Mouse (Mus musculus): Measurements from ENCODE around the gene Cbx2. TPM values are rescaled to one million over a fixed set of nuclear protein-coding genes. Genes with fewer than 3 reads are reported as not detected.

Gene Cbx2
- polyA plus RNA-seq, 1 experiment from 2014 or later, result 16.5 TPM

DNA sequence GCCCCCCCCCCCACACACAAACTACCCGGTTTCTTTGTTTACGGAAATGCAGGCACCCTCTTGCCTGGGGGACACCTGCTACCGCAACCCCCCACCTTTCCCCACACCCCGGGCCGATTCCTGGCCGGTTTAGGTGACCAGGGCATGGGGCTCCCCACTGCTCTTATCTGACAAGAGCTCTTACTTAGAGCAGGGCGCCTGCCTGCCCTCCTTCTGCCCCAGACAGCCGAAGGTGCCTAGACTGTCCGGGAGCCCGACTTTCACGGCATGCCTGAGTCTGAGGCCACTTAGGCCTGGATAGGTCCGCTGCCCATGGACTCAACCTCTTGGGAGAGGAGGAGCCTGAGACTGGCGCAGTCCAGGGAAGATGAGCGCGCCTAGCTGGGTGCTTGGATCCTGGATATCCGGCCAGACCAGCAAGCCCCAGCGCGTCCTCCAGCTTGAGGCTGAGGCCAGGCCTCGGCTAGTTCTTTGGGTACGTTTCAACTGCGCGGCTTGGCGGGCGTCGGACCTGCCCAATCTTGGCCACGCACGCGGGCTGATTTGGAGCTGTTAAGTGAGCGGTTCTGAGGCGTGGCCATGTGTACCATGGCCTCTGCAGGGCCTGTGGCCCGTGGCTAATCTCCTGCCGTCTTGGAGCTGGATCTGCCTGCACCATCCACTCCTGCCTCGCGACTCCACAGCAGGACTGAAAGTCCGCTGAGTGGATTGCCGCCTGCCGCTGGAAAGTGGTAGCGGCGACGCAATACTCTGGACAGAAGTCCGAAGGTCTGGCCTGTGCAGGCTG lies 22.0 kb downstream of the Cbx2 start:
- no peak for ATAC-seq (ENCODE audit: insufficient read depth, low FRiP score)
- peak overlapping the region; percentile 28; the same call in 1 of the 2 replicates for H3K9ac ChIP-seq (ENCODE audit: low read length)
- 3% methylated on average over 41 of the region's 41 CpGs for WGBS
- no peaks in the 10 kb centered on the region for H3K9me3 ChIP-seq (replicated peaks; ENCODE audit: control insufficient read depth, low read length)
- H3K4me2 ChIP-seq (ENCODE audit: low read depth, low read length), result peak overlapping the region; percentile 35
- H3K4me3 ChIP-seq (replicated peaks; ENCODE audit: low read length), result peak overlapping the region; percentile 9
- H3K36me3 ChIP-seq (ENCODE audit: control insufficient read depth, insufficient read depth, low read length), result no peaks in the 10 kb centered on the region
- no peak overlapping the region for H3K27ac ChIP-seq (ENCODE audit: low read length)
- H3K27me3 ChIP-seq (ENCODE audit: control insufficient read depth, insufficient read depth, low read length), result peaks cover 79% of the 10 kb centered on the region
- peaks cover 42% of the 10 kb centered on the region for H3K4me1 ChIP-seq (ENCODE audit: control insufficient read depth, insufficient read depth, low read length)

DNA sequence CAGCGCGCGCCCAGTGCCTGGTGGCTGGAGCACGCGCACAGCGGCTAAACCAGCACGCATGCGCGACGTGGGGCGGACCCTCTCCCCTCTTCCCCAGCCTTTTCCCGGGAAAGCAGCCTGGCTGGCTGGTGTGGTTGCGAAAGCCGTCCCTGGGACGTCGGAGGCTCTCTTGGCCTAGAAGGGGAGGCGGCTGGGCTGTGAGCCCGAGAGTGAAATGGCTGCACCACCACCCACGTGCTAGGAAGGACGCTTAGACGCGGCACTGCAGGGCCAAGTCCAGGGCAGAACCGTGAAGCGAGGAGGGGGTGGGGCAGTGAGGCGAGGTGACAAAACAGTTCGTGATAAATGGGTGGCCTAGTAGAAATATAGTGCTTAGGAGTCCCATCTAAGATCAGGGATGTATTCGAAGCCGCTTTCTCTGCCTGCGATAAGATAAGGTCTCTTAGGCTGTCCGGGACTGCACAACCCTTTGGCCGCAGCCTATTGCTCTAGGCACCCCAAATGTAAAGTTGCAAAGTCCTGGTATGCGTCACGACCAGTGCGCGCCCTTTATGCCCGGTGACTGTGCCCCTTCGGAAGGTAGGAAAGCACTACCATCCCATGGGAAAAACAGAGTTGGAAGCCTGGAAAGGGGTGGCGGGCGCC lies 24.0 kb downstream of the Cbx2 start:
- peak overlapping the region; percentile 46 for H3K4me2 ChIP-seq (ENCODE audit: low read depth, low read length)
- H3K4me1 ChIP-seq (ENCODE audit: control insufficient read depth, insufficient read depth, low read length), result peaks cover 33% of the 10 kb centered on the region
- 2% methylated on average over 39 of the region's 39 CpGs for WGBS
- peak; percentile 49 for ATAC-seq (ENCODE audit: insufficient read depth, low FRiP score)
- H3K27ac ChIP-seq (ENCODE audit: low read length), result no peak overlapping the region
- peaks cover 92% of the 10 kb centered on the region for H3K27me3 ChIP-seq (ENCODE audit: control insufficient read depth, insufficient read depth, low read length)
- H3K36me3 ChIP-seq (ENCODE audit: control insufficient read depth, insufficient read depth, low read length), result no peaks in the 10 kb centered on the region
- no peak overlapping the region; the same call in 1 of the 2 replicates for H3K9ac ChIP-seq (ENCODE audit: low read length)
- peak overlapping the region; percentile 28 for H3K4me3 ChIP-seq (replicated peaks; ENCODE audit: low read length)
- no peaks in the 10 kb centered on the region for H3K9me3 ChIP-seq (replicated peaks; ENCODE audit: control insufficient read depth, low read length)

DNA sequence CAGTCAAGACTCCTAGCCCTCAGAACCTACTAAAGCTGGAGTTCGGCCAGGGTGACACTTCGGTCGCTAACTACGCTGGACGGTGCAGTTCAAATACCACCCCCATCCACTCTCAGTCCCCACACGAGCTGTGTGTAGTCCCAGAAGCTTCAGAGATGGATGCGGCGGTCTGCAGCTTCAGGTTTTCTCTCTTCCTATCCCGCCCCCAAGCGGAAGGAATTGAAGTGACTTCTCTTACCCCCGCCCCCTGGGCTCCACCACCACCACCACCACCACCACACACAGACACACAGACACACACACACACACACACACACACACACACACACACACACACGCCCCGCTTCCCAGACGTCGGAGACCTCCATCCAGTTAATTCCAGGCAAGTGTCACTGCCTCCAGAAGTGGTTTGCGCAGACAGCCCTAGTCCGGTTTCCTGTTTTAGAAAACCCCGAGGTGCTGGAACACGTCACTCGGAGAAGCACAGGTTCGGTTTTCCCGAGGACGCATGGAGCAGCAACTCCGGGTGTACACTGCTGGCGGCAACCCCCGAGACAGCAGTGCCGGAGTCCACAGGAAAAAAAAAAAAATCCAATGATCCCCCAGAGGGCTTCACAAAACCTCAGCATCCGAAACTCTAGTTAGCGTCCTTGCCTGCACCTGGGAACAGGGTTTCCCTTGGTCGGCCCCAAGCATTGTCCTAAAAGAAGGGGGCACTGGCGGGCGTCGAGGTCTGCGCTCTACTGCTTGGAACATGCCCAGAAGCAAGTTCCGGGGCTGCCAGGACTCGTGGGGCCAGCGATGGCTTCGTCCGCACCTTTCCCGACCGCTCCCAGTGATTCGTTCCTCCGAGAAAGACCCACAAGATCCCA lies 24.7 kb downstream of the Cbx2 start:
- Histone ChIP-seq H3K27me3 (ENCODE audit: control insufficient read depth, insufficient read depth, low read length) (peaks cover 95% of the 10 kb centered on the region), H3K4me3 (replicated peaks; ENCODE audit: low read length) (peak overlapping the region; percentile 28), H3K4me1 (ENCODE audit: control insufficient read depth, insufficient read depth, low read length) (peaks cover 32% of the 10 kb centered on the region), H3K4me2 (ENCODE audit: low read depth, low read length) (peak overlapping the region; percentile 46), H3K9ac (ENCODE audit: low read length) (no peak overlapping the region), H3K36me3 (ENCODE audit: control insufficient read depth, insufficient read depth, low read length) (no peaks in the 10 kb centered on the region), H3K9me3 (replicated peaks; ENCODE audit: control insufficient read depth, low read length) (no peaks in the 10 kb centered on the region), H3K27ac (ENCODE audit: low read length) (no peak overlapping the region)
- 1% methylated on average over 43 of the region's 43 CpGs for WGBS
- ATAC-seq (ENCODE audit: insufficient read depth, low FRiP score), result no peak

DNA sequence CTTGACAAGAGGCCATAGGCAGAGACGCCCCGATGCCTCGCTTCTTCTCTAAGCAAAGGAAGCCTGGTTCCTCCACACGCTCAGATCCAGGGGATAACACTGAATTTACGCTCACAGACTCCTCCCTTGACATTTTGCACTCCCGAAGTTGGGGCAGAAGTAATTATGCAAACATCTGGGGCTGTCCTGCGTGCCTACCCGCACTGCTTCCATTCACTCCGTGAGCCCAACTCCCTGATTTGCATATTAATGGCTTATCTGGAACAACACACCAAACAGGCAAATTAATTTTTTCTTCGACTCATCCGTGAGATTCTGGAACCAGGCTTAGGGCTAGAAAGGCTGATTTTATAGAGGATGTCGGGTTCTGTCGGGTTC lies 25.4 kb downstream of the Cbx2 start:
- H3K4me1 ChIP-seq (ENCODE audit: control insufficient read depth, insufficient read depth, low read length), result peaks cover 31% of the 10 kb centered on the region
- 1% methylated on average over 13 of the region's 13 CpGs for WGBS
- no peak overlapping the region for H3K27ac ChIP-seq (ENCODE audit: low read length)
- no peaks in the 10 kb centered on the region for H3K36me3 ChIP-seq (ENCODE audit: control insufficient read depth, insufficient read depth, low read length)
- no peak overlapping the region for H3K9ac ChIP-seq (ENCODE audit: low read length)
- H3K27me3 ChIP-seq (ENCODE audit: control insufficient read depth, insufficient read depth, low read length), result peaks cover 95% of the 10 kb centered on the region
- no peak for ATAC-seq (ENCODE audit: insufficient read depth, low FRiP score)
- H3K4me3 ChIP-seq (replicated peaks; ENCODE audit: low read length), result no peak overlapping the region
- H3K4me2 ChIP-seq (ENCODE audit: low read depth, low read length), result no peak overlapping the region
- H3K9me3 ChIP-seq (replicated peaks; ENCODE audit: control insufficient read depth, low read length), result no peaks in the 10 kb centered on the region

- Histone ChIP-seq H3K9me3 (replicated peaks; ENCODE audit: control insufficient read depth, low read length) (no peaks in the 10 kb centered on the region), H3K36me3 (ENCODE audit: control insufficient read depth, insufficient read depth, low read length) (no peaks in the 10 kb centered on the region), H3K9ac (ENCODE audit: low read length) (no peak overlapping the region), H3K4me3 (replicated peaks; ENCODE audit: low read length) (no peak overlapping the region), H3K4me1 (ENCODE audit: control insufficient read depth, insufficient read depth, low read length) (peaks cover 31% of the 10 kb centered on the region), H3K27ac (ENCODE audit: low read length) (no peak overlapping the region), H3K27me3 (ENCODE audit: control insufficient read depth, insufficient read depth, low read length) (peaks cover 91% of the 10 kb centered on the region), H3K4me2 (ENCODE audit: low read depth, low read length) (no peak overlapping the region)
- whole genome bisulfite sequencing, result 5% methylated on average over 2 of the region's 2 CpGs
- ATAC-seq (ENCODE audit: insufficient read depth, low FRiP score), result no peak
These were observed 27.6 kb downstream of the Cbx2 start for GRCm38 (mm10) chr11:119050361-119050760.

DNA sequence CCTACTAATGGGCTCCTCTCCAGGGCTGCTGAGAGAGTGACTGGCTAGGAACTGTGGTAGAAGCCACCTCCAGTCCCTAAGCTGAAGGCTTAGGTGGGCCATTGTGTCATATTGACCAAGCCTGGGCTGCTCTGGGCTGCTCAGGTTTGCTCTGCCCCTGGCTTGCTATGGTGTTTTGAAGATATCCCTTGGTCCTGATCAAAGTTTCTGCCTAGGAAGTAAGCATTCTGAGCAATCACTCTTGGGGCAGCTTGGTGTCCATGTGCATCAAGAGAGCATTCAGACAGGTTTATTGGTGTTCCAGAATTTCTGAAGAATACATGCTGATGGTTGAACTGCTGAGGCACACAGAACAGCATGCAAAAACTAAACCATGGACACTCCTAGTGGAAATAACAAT lies 28.7 kb downstream of the Cbx2 start:
- no peak overlapping the region for H3K4me2 ChIP-seq (ENCODE audit: low read depth, low read length)
- peaks cover 32% of the 10 kb centered on the region for H3K4me1 ChIP-seq (ENCODE audit: control insufficient read depth, insufficient read depth, low read length)
- H3K27ac ChIP-seq (ENCODE audit: low read length), result no peak overlapping the region

GRCm38 (mm10) chr11:119051927-119052660 lies 29.3 kb downstream of the Cbx2 start:
- WGBS, result 9% methylated on average over 15 of the region's 15 CpGs
- Histone ChIP-seq H3K4me1 (ENCODE audit: control insufficient read depth, insufficient read depth, low read length) (peaks cover 27% of the 10 kb centered on the region), H3K4me3 (replicated peaks; ENCODE audit: low read length) (no peak overlapping the region), H3K9ac (ENCODE audit: low read length) (0 out of 2 replicates have a peak overlapping the region, but pooled peaks have one; percentile 69), H3K27me3 (ENCODE audit: control insufficient read depth, insufficient read depth, low read length) (peaks cover 79% of the 10 kb centered on the region), H3K36me3 (ENCODE audit: control insufficient read depth, insufficient read depth, low read length) (no peaks in the 10 kb centered on the region), H3K27ac (ENCODE audit: low read length) (no peak overlapping the region), H3K9me3 (replicated peaks; ENCODE audit: control insufficient read depth, low read length) (no peaks in the 10 kb centered on the region), H3K4me2 (ENCODE audit: low read depth, low read length) (peak overlapping the region; percentile 89; the same call in 1 of the 2 replicates)
- ATAC-seq (ENCODE audit: insufficient read depth, low FRiP score), result no peak

More for the DNA sequence above, 28.7 kb downstream of the Cbx2 start:
- no peak for ATAC-seq (ENCODE audit: insufficient read depth, low FRiP score)
- H3K36me3 ChIP-seq (ENCODE audit: control insufficient read depth, insufficient read depth, low read length), result no peaks in the 10 kb centered on the region
- H3K9ac ChIP-seq (ENCODE audit: low read length), result no peak overlapping the region
- H3K27me3 ChIP-seq (ENCODE audit: control insufficient read depth, insufficient read depth, low read length), result peaks cover 86% of the 10 kb centered on the region
- no peak overlapping the region for H3K4me3 ChIP-seq (replicated peaks; ENCODE audit: low read length)
- no peaks in the 10 kb centered on the region for H3K9me3 ChIP-seq (replicated peaks; ENCODE audit: control insufficient read depth, low read length)

DNA sequence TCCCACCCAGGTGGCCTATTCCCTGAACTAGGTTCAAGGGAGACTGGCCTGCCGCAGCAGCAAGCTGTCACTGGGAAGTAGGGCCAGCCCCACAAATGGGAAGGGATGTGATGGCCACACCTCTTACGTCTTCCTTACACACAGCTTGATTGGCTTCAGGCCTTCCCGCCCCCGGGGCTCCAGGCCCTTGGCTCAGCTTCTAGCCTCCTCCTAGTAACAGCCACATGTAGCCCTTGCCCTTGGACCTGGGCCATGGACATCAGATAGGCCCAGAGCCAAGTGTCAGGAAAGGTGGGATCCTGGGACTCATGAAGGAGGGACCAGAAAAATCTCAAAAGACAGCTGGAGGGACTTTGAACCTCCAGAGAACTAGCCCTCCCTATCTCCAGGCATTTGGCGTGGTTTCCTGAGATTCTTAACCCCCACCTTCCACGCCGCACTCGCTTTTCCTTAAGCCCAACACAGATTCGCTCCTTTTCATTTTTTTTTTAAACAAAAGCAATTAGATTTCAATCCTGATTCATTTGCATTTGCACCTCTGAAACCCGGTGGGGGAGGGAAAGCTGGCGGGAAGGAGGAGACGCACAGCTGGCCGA lies 30.0 kb downstream of the Cbx2 start:
- peak; percentile 72; the same call in 1 of the 2 replicates for ATAC-seq (ENCODE audit: insufficient read depth, low FRiP score)
- H3K4me3 ChIP-seq (replicated peaks; ENCODE audit: low read length), result peak overlapping the region; percentile 49
- H3K27me3 ChIP-seq (ENCODE audit: control insufficient read depth, insufficient read depth, low read length), result peaks cover 78% of the 10 kb centered on the region
- WGBS, result 3% methylated on average over 13 of the region's 13 CpGs
- H3K36me3 ChIP-seq (ENCODE audit: control insufficient read depth, insufficient read depth, low read length), result no peaks in the 10 kb centered on the region
- peak overlapping the region; percentile 77 for H3K27ac ChIP-seq (ENCODE audit: low read length)
- H3K9ac ChIP-seq (ENCODE audit: low read length), result peak overlapping the region; percentile 69
- H3K9me3 ChIP-seq (replicated peaks; ENCODE audit: control insufficient read depth, low read length), result no peaks in the 10 kb centered on the region
- H3K4me1 ChIP-seq (ENCODE audit: control insufficient read depth, insufficient read depth, low read length), result peaks cover 32% of the 10 kb centered on the region
- H3K4me2 ChIP-seq (ENCODE audit: low read depth, low read length), result peak overlapping the region; percentile 89

All from stomach, embryonic 16.5 days (tissue).